Mouse (Mus musculus) MEL (cell line): Measurements from ENCODE around the gene Themis2. TPM values are rescaled to one million over a fixed set of nuclear protein-coding genes. Genes with fewer than 3 reads are reported as not detected.
A peak's percentile ranks its signal among the peaks of the same experiment; 100 is the strongest.

ENCODE experiments used
- DNase-seq: peaks from one replicate; pipeline ENCODE4 v3.0.0; 2011; ENCODE audit warnings: low read depth, low spot score
- H3K27ac ChIP-seq: 2 replicates; pipeline ENCODE4 v1.5.1; 2012; ENCODE audit warnings: low read depth, mild to moderate bottlenecking, control low read depth, low read length, moderate library complexity; ENCODE audit not compliant: control insufficient read depth
- H3K27me3 ChIP-seq, 2 experiments: fragments of 150-350 bp in 1 of 2; sonication (generic) in 1 of 2; 2 replicates each; pipeline ENCODE4 v1.6.1; 2012; ENCODE audit warnings: low read length in 2 of 2, mild to moderate bottlenecking in 2 of 2, improper control_type of control experiment in 1 of 2, moderate library complexity in 1 of 2; ENCODE audit not compliant: insufficient read depth in 2 of 2, control insufficient read depth in 1 of 2
- H3K36me3 ChIP-seq, 2 experiments: 2 replicates each; pipeline ENCODE4 v1.6.1; 2012 to 2014; ENCODE audit warnings: low read length in 2 of 2, improper control_type of control experiment in 1 of 2, inconsistent platforms in 1 of 2, mild to moderate bottlenecking in 1 of 2; ENCODE audit not compliant: insufficient read depth in 2 of 2, control insufficient read depth in 1 of 2
- H3K4me1 ChIP-seq, 2 experiments: fragments of 150-350 bp in 1 of 2; sonication (generic) in 1 of 2; 2 replicates each; pipeline ENCODE4 v1.6.1; 2012; ENCODE audit warnings: low read length in 2 of 2, improper control_type of control experiment in 1 of 2, mild to moderate bottlenecking in 1 of 2; ENCODE audit not compliant: insufficient read depth in 2 of 2, control insufficient read depth in 1 of 2
- H3K4me3 ChIP-seq, 2 experiments: fragments of 150-350 bp in 1 of 2; sonication (generic) in 1 of 2; 2 replicates each; pipeline ENCODE4 v1.5.1; 2012; ENCODE audit warnings: low read depth in 2 of 2, low read length in 2 of 2, mild to moderate bottlenecking in 2 of 2, moderate library complexity in 2 of 2, control low read depth in 1 of 2, improper control_type of control experiment in 1 of 2; ENCODE audit not compliant: control insufficient read depth in 1 of 2, insufficient read depth in 1 of 2
- H3K79me2 ChIP-seq: 2 replicates; pipeline ENCODE4 v1.6.1; 2012; ENCODE audit warnings: mild to moderate bottlenecking, low read length, moderate library complexity; ENCODE audit not compliant: control insufficient read depth, poor library complexity, insufficient read depth
- H3K9ac ChIP-seq: 2 replicates; pipeline ENCODE4 v1.6.1; 2012; ENCODE audit warnings: low read depth, mild to moderate bottlenecking, control low read depth, low read length, moderate library complexity; ENCODE audit not compliant: control insufficient read depth, poor library complexity, severe bottlenecking
- H3K9me3 ChIP-seq: fragments of 150-350 bp; sonication (generic); replicated peaks from 2 replicates; pipeline ENCODE4 v1.6.1; 2012; ENCODE audit warnings: mild to moderate bottlenecking, low read length, improper control_type of control experiment, moderate library complexity; ENCODE audit not compliant: insufficient read depth
- BHLHE40 ChIP-seq: IDR thresholded peaks from 2 replicates; pipeline ENCODE4 v1.6.1; 2012; ENCODE audit warnings: low read depth, mild to moderate bottlenecking, inconsistent platforms, low read length, improper control_type of control experiment, borderline replicate concordance
- CHD1 ChIP-seq: IDR thresholded peaks from 2 replicates; pipeline ENCODE4 v1.6.1; 2012; ENCODE audit warnings: low read depth, mild to moderate bottlenecking, inconsistent platforms, low read length, improper control_type of control experiment
- CHD2 ChIP-seq: IDR thresholded peaks from 2 replicates; pipeline ENCODE4 v1.6.1; 2011; ENCODE audit warnings: low read length, improper control_type of control experiment
- CTCF ChIP-seq, 3 experiments: IDR thresholded peaks in 2 of 3; conservative IDR thresholded peaks in 1 of 3; 2 replicates each; pipeline ENCODE4 v1.5.1; 2011 to 2012; ENCODE audit warnings: low read length in 3 of 3, low read depth in 2 of 3, mild to moderate bottlenecking in 2 of 3, improper control_type of control experiment in 1 of 3, inconsistent platforms in 1 of 3, mixed read lengths in 1 of 3, moderate library complexity in 1 of 3; ENCODE audit not compliant: control insufficient read depth in 1 of 3, insufficient read depth in 1 of 3, poor library complexity in 1 of 3, severe bottlenecking in 1 of 3
- E2F4 ChIP-seq: IDR thresholded peaks from 2 replicates; pipeline ENCODE4 v1.6.1; 2011; ENCODE audit warnings: low read depth, low read length, improper control_type of control experiment, borderline replicate concordance
- ELF1 ChIP-seq: IDR thresholded peaks from 2 replicates; pipeline ENCODE4 v1.6.1; 2014; ENCODE audit warnings: low read depth, mild to moderate bottlenecking, inconsistent platforms, low read length, improper control_type of control experiment, moderate library complexity
- EP300 ChIP-seq, 2 experiments: IDR thresholded peaks; 2 replicates each; pipeline ENCODE4 v1.6.1; 2011; ENCODE audit warnings: improper control_type of control experiment in 2 of 2, low read length in 2 of 2, low read depth in 1 of 2, mild to moderate bottlenecking in 1 of 2
- ETS1 ChIP-seq: IDR thresholded peaks from 2 replicates; pipeline ENCODE4 v1.6.1; 2012; ENCODE audit warnings: low read depth, mild to moderate bottlenecking, inconsistent platforms, low read length, improper control_type of control experiment, moderate library complexity
- GABPA ChIP-seq: IDR thresholded peaks from 2 replicates; pipeline ENCODE4 v1.6.1; 2012; ENCODE audit warnings: low read depth, mild to moderate bottlenecking, inconsistent platforms, low read length, improper control_type of control experiment, moderate library complexity
- GATA1 ChIP-seq: IDR thresholded peaks from 2 replicates; pipeline ENCODE4 v1.6.1; 2011; ENCODE audit warnings: low read depth, low read length, improper control_type of control experiment
- HCFC1 ChIP-seq: IDR thresholded peaks from 2 replicates; pipeline ENCODE4 v1.6.1; 2012; ENCODE audit warnings: low read depth, mild to moderate bottlenecking, inconsistent platforms, low read length, improper control_type of control experiment, moderate library complexity
- JUND ChIP-seq: IDR thresholded peaks from 2 replicates; pipeline ENCODE4 v1.6.1; 2011; ENCODE audit warnings: low read depth, mild to moderate bottlenecking, improper control_type of control experiment, low read length
- KAT2A ChIP-seq: conservative IDR thresholded peaks from 2 replicates; pipeline ENCODE4 v1.6.1; 2012; ENCODE audit warnings: low read depth, low read length, improper control_type of control experiment, inconsistent platforms
- MAFK ChIP-seq: IDR thresholded peaks from 2 replicates; pipeline ENCODE4 v1.6.1; 2011; ENCODE audit warnings: low read depth, mild to moderate bottlenecking, low read length, improper control_type of control experiment, borderline replicate concordance
- MAZ ChIP-seq: IDR thresholded peaks from 2 replicates; pipeline ENCODE4 v1.6.1; 2012; ENCODE audit warnings: low read depth, mild to moderate bottlenecking, inconsistent platforms, low read length, improper control_type of control experiment
- MEF2A ChIP-seq: IDR thresholded peaks from 2 replicates; pipeline ENCODE4 v1.6.1; 2014; ENCODE audit warnings: low read depth, mild to moderate bottlenecking, inconsistent platforms, low read length, improper control_type of control experiment; ENCODE audit not compliant: poor library complexity, insufficient replicate concordance, severe bottlenecking; ENCODE audit errors: extremely low read depth
- MXI1 ChIP-seq: IDR thresholded peaks from 2 replicates; pipeline ENCODE4 v1.6.1; 2011; ENCODE audit warnings: mild to moderate bottlenecking, low read depth, low read length, improper control_type of control experiment
- MYB ChIP-seq: IDR thresholded peaks from 2 replicates; pipeline ENCODE4 v1.6.1; 2011; ENCODE audit warnings: mild to moderate bottlenecking, low read depth, low read length, improper control_type of control experiment
- MYC ChIP-seq: IDR thresholded peaks from 2 replicates; pipeline ENCODE4 v1.6.1; 2011; ENCODE audit warnings: low read depth, mild to moderate bottlenecking, low read length, improper control_type of control experiment, moderate library complexity
- NELFE ChIP-seq: IDR thresholded peaks from 2 replicates; pipeline ENCODE4 v1.6.1; 2011; ENCODE audit warnings: low read depth, low read length, improper control_type of control experiment
- NRF1 ChIP-seq: IDR thresholded peaks from 2 replicates; pipeline ENCODE4 v1.6.1; 2014; ENCODE audit warnings: low read depth, mild to moderate bottlenecking, inconsistent platforms, low read length, improper control_type of control experiment, moderate library complexity; ENCODE audit not compliant: poor library complexity, insufficient read depth, severe bottlenecking
- POLR2A ChIP-seq, 2 experiments: IDR thresholded peaks; 2 replicates each; pipeline ENCODE4 v1.6.1; 2011 to 2012; ENCODE audit warnings: low read length in 2 of 2, mild to moderate bottlenecking in 2 of 2, control low read depth in 1 of 2, improper control_type of control experiment in 1 of 2, low read depth in 1 of 2, moderate library complexity in 1 of 2; ENCODE audit not compliant: control insufficient read depth in 1 of 2, insufficient read depth in 1 of 2, poor library complexity in 1 of 2
- POLR2AphosphoS2 ChIP-seq: IDR thresholded peaks from 2 replicates; pipeline ENCODE4 v1.6.1; 2011; ENCODE audit warnings: low read length, improper control_type of control experiment
- POLR2AphosphoS5 ChIP-seq: IDR thresholded peaks from 2 replicates; pipeline ENCODE4 v1.6.1; 2012; ENCODE audit warnings: low read depth, borderline replicate concordance, mild to moderate bottlenecking, inconsistent platforms, low read length, moderate library complexity, mixed read lengths
- RAD21 ChIP-seq: IDR thresholded peaks from 2 replicates; pipeline ENCODE4 v1.6.1; 2011; ENCODE audit warnings: mild to moderate bottlenecking, low read depth, low read length, improper control_type of control experiment
- RCOR1 ChIP-seq: IDR thresholded peaks from 2 replicates; pipeline ENCODE4 v1.6.1; 2012; ENCODE audit warnings: low read depth, mild to moderate bottlenecking, inconsistent platforms, low read length, improper control_type of control experiment
- SIN3A ChIP-seq: IDR thresholded peaks from 2 replicates; pipeline ENCODE4 v1.6.1; 2012; ENCODE audit warnings: low read length, improper control_type of control experiment, inconsistent platforms
- SMC3 ChIP-seq: IDR thresholded peaks from 2 replicates; pipeline ENCODE4 v1.6.1; 2011; ENCODE audit warnings: low read depth, low read length, improper control_type of control experiment
- TAL1 ChIP-seq: IDR thresholded peaks from 2 replicates; pipeline ENCODE4 v1.6.1; 2012; ENCODE audit warnings: mild to moderate bottlenecking, inconsistent platforms, low read length, moderate library complexity, mixed read lengths
- TBP ChIP-seq: IDR thresholded peaks from 2 replicates; pipeline ENCODE4 v1.8.0; 2011; ENCODE audit warnings: low read depth, low read length, improper control_type of control experiment
- TCF12 ChIP-seq: IDR thresholded peaks from 2 replicates; pipeline ENCODE4 v1.6.1; 2014; ENCODE audit warnings: low read depth, mild to moderate bottlenecking, inconsistent platforms, low read length, improper control_type of control experiment, moderate library complexity
- UBTF ChIP-seq: IDR thresholded peaks from 2 replicates; pipeline ENCODE4 v1.6.1; 2012; ENCODE audit warnings: low read depth, mild to moderate bottlenecking, inconsistent platforms, low read length, improper control_type of control experiment, moderate library complexity, borderline replicate concordance; ENCODE audit not compliant: insufficient read depth
- USF1 ChIP-seq: IDR thresholded peaks from 2 replicates; pipeline ENCODE4 v1.6.1; 2014; ENCODE audit warnings: low read depth, mild to moderate bottlenecking, inconsistent platforms, low read length, improper control_type of control experiment, moderate library complexity
- USF2 ChIP-seq, 2 experiments: IDR thresholded peaks; 2 replicates each; pipeline ENCODE4 v1.6.1; 2011 to 2012; ENCODE audit warnings: improper control_type of control experiment in 2 of 2, low read length in 2 of 2, borderline replicate concordance in 1 of 2, inconsistent platforms in 1 of 2, low read depth in 1 of 2, mild to moderate bottlenecking in 1 of 2; ENCODE audit not compliant: insufficient read depth in 1 of 2
- ZC3H11A ChIP-seq: IDR thresholded peaks from 2 replicates; pipeline ENCODE4 v1.6.1; 2012; ENCODE audit warnings: low read depth, mild to moderate bottlenecking, inconsistent platforms, low read length, improper control_type of control experiment
- ZKSCAN1 ChIP-seq: IDR thresholded peaks from 2 replicates; pipeline ENCODE4 v1.6.1; 2012; ENCODE audit warnings: low read depth, mild to moderate bottlenecking, inconsistent platforms, low read length, improper control_type of control experiment, moderate library complexity
- ZMIZ1 ChIP-seq: IDR thresholded peaks from 2 replicates; pipeline ENCODE4 v1.6.1; 2012; ENCODE audit warnings: low read depth, mild to moderate bottlenecking, inconsistent platforms, low read length, improper control_type of control experiment, moderate library complexity
- ZNF384 ChIP-seq: IDR thresholded peaks from 2 replicates; pipeline ENCODE4 v1.6.1; 2012; ENCODE audit warnings: low read depth, mild to moderate bottlenecking, inconsistent platforms, low read length, improper control_type of control experiment
- polyA plus RNA-seq, 2 experiments: library from polyadenylated mRNA; stranded (reverse) in 1 of 2; unstranded in 1 of 2; fragments of >175 nt in 1 of 2; fragments of >200 nt in 1 of 2; gene quantifications; 2 replicates each; pipeline versions ENCODE4 v1.2.1 to v1.2.4; 2012; ENCODE audit warnings: low replicate concordance in 2 of 2, low read depth in 1 of 2; ENCODE audit not compliant: insufficient read length in 2 of 2, insufficient read depth in 1 of 2, missing spikeins in 1 of 2
- total RNA-seq: library from RNA; depleted of rRNA; stranded (reverse); fragments of 300-350 nt; gene quantifications from 2 replicates; pipeline ENCODE4 v1.2.3, GENCODE M21; 2012

Themis2 gene
- total and polyA plus RNA-seq, 3 experiments, result 1.0 to 2.6 TPM; not detected in 1

DNA sequence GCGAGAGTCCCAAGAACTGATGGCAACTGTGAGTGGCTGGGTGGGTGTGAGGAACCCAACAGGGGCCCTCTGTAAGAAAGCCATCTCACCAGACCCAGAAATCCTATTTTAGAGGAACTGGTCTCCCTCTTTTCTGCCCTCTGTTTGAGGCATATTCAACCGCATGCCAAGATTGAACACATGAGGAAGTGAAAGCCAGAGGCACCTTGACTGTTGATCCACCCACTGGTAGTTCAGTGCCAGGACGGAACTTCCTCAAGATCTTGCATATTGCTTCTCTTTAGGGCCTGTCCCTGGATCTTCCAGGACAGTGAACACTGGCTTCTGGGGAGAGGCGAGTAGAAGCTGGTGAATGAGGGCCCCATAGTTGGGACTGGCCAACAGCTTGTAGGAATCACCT is 15.9 kb downstream of the Themis2 start:
- Histone ChIP-seq H3K9me3 (no peaks in the 10 kb centered on the region), H3K4me3 (no peak overlapping the region), H3K4me1 (peaks cover 7 to 17% of the 10 kb centered on the region in 2 experiments), H3K36me3 (peaks cover 14 to 16% of the 10 kb centered on the region in 2 experiments), H3K9ac (no peak overlapping the region), H3K79me2 (no peaks in the 10 kb centered on the region), H3K27me3 (no peaks in the 10 kb centered on the region), H3K27ac (peak overlapping the region; percentile 25; the same call in 1 of the 2 replicates)
- peak; percentile 76 for DNase-seq
- TF ChIP-seq HCFC1, result no peak
- TF ChIP-seq SMC3, result peak; percentile 17; the same call in 1 of the 2 replicates
- TF ChIP-seq CHD2, result no peak
- TF ChIP-seq E2F4, result no peak
- no peak for TF ChIP-seq SIN3A
- no peak for TF ChIP-seq MYB
- no peak for TF ChIP-seq RCOR1
- TF ChIP-seq ETS1, result no peak
- TF ChIP-seq RAD21, result no peak
- TF ChIP-seq UBTF, result no peak
- no peak for TF ChIP-seq POLR2AphosphoS5
- no peak for TF ChIP-seq MAFK
- no peak for TF ChIP-seq MAZ
- TF ChIP-seq ZMIZ1, result no peak
- TF ChIP-seq POLR2A (IDR thresholded peaks at IDR 0.05; ENCODE audit: control insufficient read depth in 1 of 2, insufficient read depth in 1 of 2, low read depth in 1 of 2, low read length in 2 of 2, poor library complexity in 1 of 2), result no peak
- no peak for TF ChIP-seq TCF12
- no peak for TF ChIP-seq JUND
- TF ChIP-seq GABPA, result no peak
- TF ChIP-seq USF2 (IDR thresholded peaks at IDR 0.05; ENCODE audit: borderline replicate concordance in 1 of 2, insufficient read depth in 1 of 2, low read depth in 1 of 2, low read length in 2 of 2), result no peak
- no peak for TF ChIP-seq CHD1
- no peak for TF ChIP-seq KAT2A
- peak; percentile 48; the same call in 1 of the 2 replicates for TF ChIP-seq MXI1
- no peak for TF ChIP-seq NRF1
- TF ChIP-seq TAL1, result no peak
- TF ChIP-seq EP300 (IDR thresholded peaks at IDR 0.05; ENCODE audit: low read depth in 1 of 2, low read length in 2 of 2), result no peak; a peak in 1 of 4 replicates
- TF ChIP-seq ZKSCAN1, result no peak
- no peak for TF ChIP-seq NELFE
- no peak for TF ChIP-seq ZC3H11A
- no peak for TF ChIP-seq GATA1
- TF ChIP-seq TBP, result peak; percentile 45; the same call in 1 of the 2 replicates
- TF ChIP-seq USF1, result no peak
- no peak for TF ChIP-seq CTCF (IDR thresholded peaks at IDR 0.05 in 2 of 3, conservative IDR thresholded peaks at IDR 0.05 in 1 of 3; ENCODE audit: control insufficient read depth in 1 of 3, insufficient read depth in 1 of 3, low read depth in 2 of 3, low read length in 3 of 3, poor library complexity in 1 of 3, severe bottlenecking in 1 of 3)
- TF ChIP-seq POLR2AphosphoS2, result no peak
- TF ChIP-seq MEF2A, result no peak
- peak; percentile 61; the same call in 1 of the 2 replicates for TF ChIP-seq MYC
- TF ChIP-seq ZNF384, result no peak
- peak; percentile 51; the same call in 1 of the 2 replicates for TF ChIP-seq ELF1
- TF ChIP-seq BHLHE40, result no peak
